Mouse (Mus musculus): ENCODE results near the gene Npcd. TPM values are rescaled to one million over a fixed set of nuclear protein-coding genes. Genes with fewer than 3 reads are reported as not detected.

Gene Npcd
- polyA plus RNA-seq, 1 experiment from 2014 or later = not detected

DNA sequence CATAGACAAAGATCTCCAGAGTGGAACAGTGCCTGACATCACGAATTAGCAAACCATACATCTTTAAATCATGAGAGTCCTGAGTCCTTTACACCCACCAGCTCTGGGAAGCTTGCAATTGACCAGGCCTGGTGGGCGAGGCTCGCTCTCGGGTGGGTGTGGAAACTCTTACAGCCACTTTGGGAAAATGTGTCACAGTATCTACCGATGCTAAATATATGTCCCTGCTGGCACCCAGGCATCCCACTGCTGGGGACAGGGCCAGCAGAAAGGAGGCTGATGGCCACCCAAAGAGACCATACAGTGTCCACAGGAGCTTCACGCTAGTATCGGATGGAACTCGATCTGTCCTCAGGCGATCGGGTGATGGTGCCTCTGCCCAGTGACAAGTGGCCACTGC lies 35.4 kb downstream of the Npcd start:
- no peaks in the 10 kb centered on the region for H3K4me1 ChIP-seq (replicated peaks; ENCODE audit: control insufficient read depth, insufficient read depth)
- no peaks in the 10 kb centered on the region for H3K9me3 ChIP-seq (ENCODE audit: control insufficient read depth, low read length)
- H3K27me3 ChIP-seq (ENCODE audit: control insufficient read depth, insufficient read depth, low read length) = no peaks in the 10 kb centered on the region
- H3K9ac ChIP-seq (ENCODE audit: low read length) = no peak overlapping the region
- H3K27ac ChIP-seq (replicated peaks) = no peak overlapping the region
- WGBS = 82% methylated on average over 10 of the region's 10 CpGs
- no peak overlapping the region for H3K4me3 ChIP-seq (ENCODE audit: low read depth, low read length)
- no peak for DNase-seq (ENCODE audit: low spot score)
- no peak for ATAC-seq (ENCODE audit: low FRiP score, low TSS enrichment)
- H3K4me2 ChIP-seq (replicated peaks; ENCODE audit: low read depth) = no peak overlapping the region
- TF ChIP-seq EP300 (optimal IDR thresholded peaks at IDR 0.05) = no peak
- no peak for TF ChIP-seq CTCF (IDR thresholded peaks at IDR 0.05; ENCODE audit: low read depth)
- H3K36me3 ChIP-seq (ENCODE audit: control insufficient read depth, insufficient read depth, low read length) = no peaks in the 10 kb centered on the region

DNA sequence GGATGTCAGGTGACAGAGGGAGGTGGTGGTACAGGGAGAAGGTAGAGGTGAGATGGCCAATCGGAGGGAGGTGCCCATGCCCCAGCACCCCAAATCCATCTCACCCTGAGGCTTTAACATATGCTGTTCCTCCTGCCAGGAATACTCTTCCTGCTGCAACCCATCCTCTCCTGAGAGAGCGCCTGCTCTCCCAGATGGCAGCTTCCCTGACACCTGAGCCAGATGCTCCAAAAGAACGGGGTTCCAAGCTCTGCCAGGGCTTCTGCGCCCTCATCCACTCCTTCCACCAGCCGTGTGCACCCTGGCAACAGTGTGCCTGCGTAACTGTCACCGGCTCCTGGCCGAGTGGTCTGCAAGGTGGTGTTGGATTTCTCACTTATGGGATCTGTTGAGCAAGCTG lies 36.4 kb downstream of the Npcd start:
- 80% methylated on average over 8 of the region's 8 CpGs for WGBS

DNA sequence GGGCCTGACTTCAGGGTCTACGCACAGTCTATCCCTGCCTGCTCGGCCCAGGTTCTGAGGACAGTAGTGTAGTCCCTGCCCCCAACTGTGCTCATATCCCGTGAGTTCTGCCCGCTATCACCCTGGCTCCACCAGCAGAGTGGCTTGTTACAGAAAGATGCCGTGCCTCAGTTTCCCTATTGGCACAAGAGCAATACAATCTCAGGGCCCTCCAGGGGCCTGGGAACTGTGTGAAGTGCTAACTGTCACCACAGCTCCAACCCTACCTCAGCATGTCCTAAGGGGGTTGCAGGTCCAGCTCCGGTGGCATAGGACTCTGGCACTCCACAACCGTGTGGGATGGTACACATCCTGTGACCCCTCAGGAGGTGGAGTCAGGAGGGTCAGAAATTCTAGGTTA lies 36.9 kb downstream of the Npcd start:
- WGBS = 84% methylated on average over 7 of the region's 7 CpGs
- TF ChIP-seq EP300 (optimal IDR thresholded peaks at IDR 0.05) (no peak), CTCF (IDR thresholded peaks at IDR 0.05; ENCODE audit: low read depth) (no peak)
- no peak for ATAC-seq (ENCODE audit: low FRiP score, low TSS enrichment)
- Histone ChIP-seq H3K4me3 (ENCODE audit: low read depth, low read length) (no peak overlapping the region), H3K4me2 (replicated peaks; ENCODE audit: low read depth) (no peak overlapping the region), H3K27me3 (ENCODE audit: control insufficient read depth, insufficient read depth, low read length) (no peaks in the 10 kb centered on the region), H3K9ac (ENCODE audit: low read length) (no peak overlapping the region), H3K27ac (replicated peaks) (no peak overlapping the region), H3K9me3 (ENCODE audit: control insufficient read depth, low read length) (no peaks in the 10 kb centered on the region), H3K4me1 (replicated peaks; ENCODE audit: control insufficient read depth, insufficient read depth) (no peaks in the 10 kb centered on the region), H3K36me3 (ENCODE audit: control insufficient read depth, insufficient read depth, low read length) (no peaks in the 10 kb centered on the region)
- no peak for DNase-seq (ENCODE audit: low spot score)

More for the DNA sequence above, 36.4 kb downstream of the Npcd start:
- no peak overlapping the region for H3K27ac ChIP-seq (replicated peaks)
- no peak overlapping the region for H3K4me3 ChIP-seq (ENCODE audit: low read depth, low read length)
- H3K27me3 ChIP-seq (ENCODE audit: control insufficient read depth, insufficient read depth, low read length) = no peaks in the 10 kb centered on the region
- DNase-seq (ENCODE audit: low spot score) (no peak), ATAC-seq (ENCODE audit: low FRiP score, low TSS enrichment) (no peak)
- H3K4me1 ChIP-seq (replicated peaks; ENCODE audit: control insufficient read depth, insufficient read depth) = no peaks in the 10 kb centered on the region
- H3K36me3 ChIP-seq (ENCODE audit: control insufficient read depth, insufficient read depth, low read length) = no peaks in the 10 kb centered on the region
- no peak overlapping the region for H3K4me2 ChIP-seq (replicated peaks; ENCODE audit: low read depth)
- no peak overlapping the region for H3K9ac ChIP-seq (ENCODE audit: low read length)
- no peaks in the 10 kb centered on the region for H3K9me3 ChIP-seq (ENCODE audit: control insufficient read depth, low read length)
- TF ChIP-seq EP300 (optimal IDR thresholded peaks at IDR 0.05) (no peak), CTCF (IDR thresholded peaks at IDR 0.05; ENCODE audit: low read depth) (no peak)

DNA sequence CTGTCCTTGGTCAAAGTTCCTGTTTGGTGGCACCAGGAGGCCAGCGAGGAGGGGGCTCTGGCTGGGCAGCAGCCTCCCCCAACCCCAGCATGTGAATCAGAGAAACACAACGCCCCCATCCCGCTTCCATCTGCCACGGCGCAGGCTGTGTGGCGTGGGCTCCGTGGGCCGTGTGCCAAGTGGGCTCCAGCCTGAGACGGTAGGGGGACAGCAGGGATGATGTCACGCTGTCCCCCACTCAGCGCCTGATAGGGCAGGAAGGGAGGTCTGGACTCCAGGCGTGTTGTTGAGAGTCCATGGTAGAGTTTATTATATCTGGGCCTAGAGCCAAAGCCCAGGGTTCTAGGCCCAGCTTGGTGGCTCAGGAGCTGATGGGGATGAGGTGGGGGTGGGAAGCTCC lies 37.8 kb downstream of the Npcd start:
- Histone ChIP-seq H3K36me3 (ENCODE audit: control insufficient read depth, insufficient read depth, low read length) (no peaks in the 10 kb centered on the region), H3K9ac (ENCODE audit: low read length) (no peak overlapping the region), H3K4me1 (replicated peaks; ENCODE audit: control insufficient read depth, insufficient read depth) (no peaks in the 10 kb centered on the region), H3K4me2 (replicated peaks; ENCODE audit: low read depth) (no peak overlapping the region), H3K9me3 (ENCODE audit: control insufficient read depth, low read length) (no peaks in the 10 kb centered on the region), H3K4me3 (ENCODE audit: low read depth, low read length) (no peak overlapping the region), H3K27ac (replicated peaks) (no peak overlapping the region), H3K27me3 (ENCODE audit: control insufficient read depth, insufficient read depth, low read length) (no peaks in the 10 kb centered on the region)
- 71% methylated on average over 12 of the region's 12 CpGs for WGBS
- TF ChIP-seq EP300 (optimal IDR thresholded peaks at IDR 0.05) (no peak), CTCF (IDR thresholded peaks at IDR 0.05; ENCODE audit: low read depth) (no peak)
- ATAC-seq (ENCODE audit: low FRiP score, low TSS enrichment) = no peak
- no peak for DNase-seq (ENCODE audit: low spot score)

DNA sequence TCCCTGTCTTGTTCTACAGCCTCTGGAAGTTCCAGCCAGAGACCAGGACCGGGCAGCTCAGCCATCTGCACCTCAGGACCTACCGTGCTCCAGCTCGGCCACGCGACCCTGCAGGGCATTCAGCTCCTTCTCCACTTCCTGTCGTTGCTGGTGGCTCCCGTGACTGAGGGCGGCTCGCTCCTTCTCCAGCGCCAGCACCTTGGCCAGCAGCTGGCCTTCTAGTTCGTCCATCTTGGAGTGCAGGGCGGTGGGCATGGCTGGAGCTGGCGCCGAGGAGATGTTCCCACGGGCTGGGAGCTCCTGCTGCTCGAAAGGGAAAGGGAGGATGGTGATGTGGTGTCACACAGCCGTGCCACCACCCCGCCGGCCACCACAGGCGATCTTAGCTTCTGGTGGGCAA lies 39.9 kb downstream of the Npcd start:
- ATAC-seq (ENCODE audit: low FRiP score, low TSS enrichment) (no peak), DNase-seq (ENCODE audit: low spot score) (peak; percentile 28)
- Histone ChIP-seq H3K9me3 (ENCODE audit: control insufficient read depth, low read length) (no peaks in the 10 kb centered on the region), H3K4me1 (replicated peaks; ENCODE audit: control insufficient read depth, insufficient read depth) (no peaks in the 10 kb centered on the region), H3K4me2 (replicated peaks; ENCODE audit: low read depth) (no peak overlapping the region), H3K27me3 (ENCODE audit: control insufficient read depth, insufficient read depth, low read length) (no peaks in the 10 kb centered on the region), H3K4me3 (ENCODE audit: low read depth, low read length) (no peak overlapping the region), H3K27ac (replicated peaks) (no peak overlapping the region), H3K36me3 (ENCODE audit: control insufficient read depth, insufficient read depth, low read length) (no peaks in the 10 kb centered on the region), H3K9ac (ENCODE audit: low read length) (no peak overlapping the region)
- TF ChIP-seq EP300 (optimal IDR thresholded peaks at IDR 0.05) (no peak), CTCF (IDR thresholded peaks at IDR 0.05; ENCODE audit: low read depth) (no peak)
- 18% methylated on average over 20 of the region's 20 CpGs for WGBS

DNA sequence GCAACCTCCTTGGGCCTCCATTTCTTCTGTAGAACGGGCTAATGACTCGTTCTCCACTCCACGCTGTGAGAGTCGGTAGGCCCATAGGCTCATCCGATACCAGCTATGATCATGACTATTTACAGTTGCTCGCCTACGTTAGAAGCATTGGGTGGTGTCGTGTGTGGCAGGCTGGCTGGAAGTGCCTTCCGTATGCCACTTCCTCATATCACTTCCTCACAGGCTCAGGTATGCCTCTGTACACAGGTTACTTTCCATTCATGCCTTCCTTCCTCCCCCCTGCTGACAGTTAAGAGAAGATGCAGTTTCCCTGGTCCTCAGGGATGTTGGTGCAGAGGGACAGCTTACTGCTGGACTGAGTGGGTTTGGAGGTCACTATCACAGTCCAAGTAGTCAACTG lies 41.0 kb downstream of the Npcd start:
- DNase-seq (ENCODE audit: low spot score) = no peak
- Histone ChIP-seq H3K36me3 (ENCODE audit: control insufficient read depth, insufficient read depth, low read length) (no peaks in the 10 kb centered on the region), H3K4me1 (replicated peaks; ENCODE audit: control insufficient read depth, insufficient read depth) (no peaks in the 10 kb centered on the region), H3K27me3 (ENCODE audit: control insufficient read depth, insufficient read depth, low read length) (no peaks in the 10 kb centered on the region), H3K27ac (replicated peaks) (no peak overlapping the region), H3K4me3 (ENCODE audit: low read depth, low read length) (no peak overlapping the region), H3K9me3 (ENCODE audit: control insufficient read depth, low read length) (no peaks in the 10 kb centered on the region), H3K9ac (ENCODE audit: low read length) (no peak overlapping the region), H3K4me2 (replicated peaks; ENCODE audit: low read depth) (no peak overlapping the region)
- WGBS = 91% methylated on average over 9 of the region's 9 CpGs
- no peak for TF ChIP-seq EP300 (optimal IDR thresholded peaks at IDR 0.05)
- no peak for TF ChIP-seq CTCF (IDR thresholded peaks at IDR 0.05; ENCODE audit: low read depth)
- no peak for ATAC-seq (ENCODE audit: low FRiP score, low TSS enrichment)

All from stomach, postnatal 0 days (tissue).